Mouse (Mus musculus): ENCODE data around the gene Bloc1s3. TPM values are rescaled to one million over a fixed set of nuclear protein-coding genes. Genes with fewer than 3 reads are reported as not detected.
"Not testable (repeated sequence)": the region's sequence is repeated elsewhere in the genome, so short reads cannot be mapped to it uniquely, and the experiment has no call there.

The Bloc1s3 gene
- total and polyA plus RNA-seq, 3 experiments: 6.1 to 7.5 TPM; not detected in 1

GRCm38 (mm10) chr7:19512353-19512752 lies 4.2 kb upstream of the Bloc1s3 start:
- Histone ChIP-seq H3K9me3 (replicated peaks; ENCODE audit: insufficient read depth, low read length) (no peaks in the 10 kb centered on the region), H3K36me3 (ENCODE audit: control insufficient read depth in 1 of 2, insufficient read depth in 2 of 2, low read length in 2 of 2) (peaks cover 0 to 3% of the 10 kb centered on the region in 2 experiments; a peak in 1 of 4 replicates), H3K79me2 (ENCODE audit: control insufficient read depth, insufficient read depth, low read length, poor library complexity) (peaks cover 16% of the 10 kb centered on the region), H3K4me1 (ENCODE audit: control insufficient read depth in 1 of 2, insufficient read depth in 2 of 2, low read length in 2 of 2) (peaks cover 0 to 6% of the 10 kb centered on the region in 2 experiments; a peak in 2 of 4 replicates), H3K27me3 (ENCODE audit: control insufficient read depth in 1 of 2, insufficient read depth in 2 of 2, low read length in 2 of 2) (no peaks in the 10 kb centered on the region), H3K9ac (ENCODE audit: control insufficient read depth, low read depth, low read length, poor library complexity, severe bottlenecking) (no peak overlapping the region), H3K27ac (ENCODE audit: control insufficient read depth, low read depth, low read length) (no peak overlapping the region), H3K4me3 (ENCODE audit: control insufficient read depth in 1 of 2, insufficient read depth in 1 of 2, low read depth in 2 of 2, low read length in 2 of 2) (no peak overlapping the region)
- TF ChIP-seq ELF1 (IDR thresholded peaks at IDR 0.05; ENCODE audit: low read depth, low read length) (no peak), POLR2AphosphoS5 (IDR thresholded peaks at IDR 0.05; ENCODE audit: borderline replicate concordance, low read depth, low read length) (no peak), ETS1 (IDR thresholded peaks at IDR 0.05; ENCODE audit: low read depth, low read length) (no peak), MEF2A (IDR thresholded peaks at IDR 0.05; ENCODE audit: extremely low read depth, insufficient replicate concordance, low read depth, low read length, poor library complexity, severe bottlenecking) (no peak), ZC3H11A (IDR thresholded peaks at IDR 0.05; ENCODE audit: low read depth, low read length) (no peak), POLR2AphosphoS2 (IDR thresholded peaks at IDR 0.05; ENCODE audit: low read length) (peak; percentile 19; the same call in 1 of the 2 replicates), MXI1 (IDR thresholded peaks at IDR 0.05; ENCODE audit: low read depth, low read length) (no peak)
- peak; percentile 32 for DNase-seq (ENCODE audit: low read depth, low spot score)

DNA sequence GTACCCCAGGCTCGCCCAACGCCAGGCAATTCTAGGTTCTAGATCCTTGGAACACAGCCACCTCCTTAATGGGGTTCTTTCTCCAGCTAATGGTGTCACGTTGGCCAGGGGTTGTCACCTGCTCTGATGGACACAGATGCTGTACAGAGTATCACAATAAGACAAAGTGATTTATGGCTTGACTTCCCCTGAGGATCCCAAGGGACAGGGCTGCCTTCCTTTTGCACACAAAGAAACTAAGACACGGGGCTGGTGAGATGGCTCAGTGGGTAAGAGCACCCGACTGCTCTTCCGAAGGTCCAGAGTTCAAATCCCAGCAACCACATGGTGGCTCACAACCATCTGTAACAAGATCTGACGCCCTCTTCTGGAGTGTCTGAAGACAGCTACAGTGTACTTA lies 3.8 kb upstream of the Bloc1s3 start:
- not testable (repeated sequence) for H3K27me3 ChIP-seq (ENCODE audit: control insufficient read depth in 1 of 2, insufficient read depth in 2 of 2, low read length in 2 of 2); H3K4me3 ChIP-seq (ENCODE audit: control insufficient read depth in 1 of 2, insufficient read depth in 1 of 2, low read depth in 2 of 2, low read length in 2 of 2); H3K36me3 ChIP-seq (ENCODE audit: control insufficient read depth in 1 of 2, insufficient read depth in 2 of 2, low read length in 2 of 2); H3K9me3 ChIP-seq (replicated peaks; ENCODE audit: insufficient read depth, low read length); H3K27ac ChIP-seq (ENCODE audit: control insufficient read depth, low read depth, low read length); H3K9ac ChIP-seq (ENCODE audit: control insufficient read depth, low read depth, low read length, poor library complexity, severe bottlenecking); H3K4me1 ChIP-seq (ENCODE audit: control insufficient read depth in 1 of 2, insufficient read depth in 2 of 2, low read length in 2 of 2); DNase-seq (ENCODE audit: low read depth, low spot score)
- peaks cover 21% of the 10 kb centered on the region for H3K79me2 ChIP-seq (ENCODE audit: control insufficient read depth, insufficient read depth, low read length, poor library complexity)

DNA sequence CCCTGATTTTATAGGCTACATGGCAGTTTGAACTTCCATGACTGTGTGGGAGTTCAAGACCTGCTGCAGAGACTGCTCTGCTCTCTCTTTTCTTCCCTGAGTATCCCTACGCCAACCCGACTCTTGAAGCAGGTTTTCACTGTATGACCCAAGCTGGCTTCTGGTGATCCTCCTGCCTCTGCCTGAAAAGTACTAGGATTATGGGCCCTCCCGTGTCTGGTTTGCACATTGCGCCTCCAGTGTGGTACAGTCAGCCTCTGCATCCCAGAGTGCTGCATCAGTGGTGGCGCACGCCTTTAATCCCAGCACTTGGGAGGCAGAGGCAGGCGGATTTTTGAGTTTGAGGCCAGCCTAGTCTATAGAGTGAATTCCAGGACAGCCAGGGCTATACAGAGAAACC lies 1.6 kb upstream of the Bloc1s3 start:
- H3K27ac ChIP-seq (ENCODE audit: control insufficient read depth, low read depth, low read length): no peak overlapping the region
- H3K9ac ChIP-seq (ENCODE audit: control insufficient read depth, low read depth, low read length, poor library complexity, severe bottlenecking): peak overlapping the region; percentile 11; the same call in 1 of the 2 replicates
- H3K27me3 ChIP-seq (ENCODE audit: control insufficient read depth in 1 of 2, insufficient read depth in 2 of 2, low read length in 2 of 2): no peaks in the 10 kb centered on the region
- H3K4me3 ChIP-seq (ENCODE audit: control insufficient read depth in 1 of 2, insufficient read depth in 1 of 2, low read depth in 2 of 2, low read length in 2 of 2): peak overlapping the region in 1 of 2 experiments; percentile 94; a peak in 2 of 4 replicates
- H3K36me3 ChIP-seq (ENCODE audit: control insufficient read depth in 1 of 2, insufficient read depth in 2 of 2, low read length in 2 of 2): peaks cover 0 to 3% of the 10 kb centered on the region in 2 experiments; a peak in 1 of 4 replicates
- no peaks in the 10 kb centered on the region for H3K9me3 ChIP-seq (replicated peaks; ENCODE audit: insufficient read depth, low read length)
- TF ChIP-seq ETS1 (IDR thresholded peaks at IDR 0.05; ENCODE audit: low read depth, low read length) (no peak), SIN3A (IDR thresholded peaks at IDR 0.05; ENCODE audit: low read length) (no peak), NRF1 (IDR thresholded peaks at IDR 0.05; ENCODE audit: insufficient read depth, low read depth, low read length, poor library complexity, severe bottlenecking) (no peak), GABPA (IDR thresholded peaks at IDR 0.05; ENCODE audit: low read depth, low read length) (no peak), UBTF (IDR thresholded peaks at IDR 0.05; ENCODE audit: borderline replicate concordance, insufficient read depth, low read depth, low read length) (no peak), CTCF (IDR thresholded peaks at IDR 0.05 in 2 of 3, conservative IDR thresholded peaks at IDR 0.05 in 1 of 3; ENCODE audit: control insufficient read depth in 1 of 3, insufficient read depth in 1 of 3, low read depth in 2 of 3, low read length in 3 of 3, poor library complexity in 1 of 3, severe bottlenecking in 1 of 3) (no peak), SMC3 (IDR thresholded peaks at IDR 0.05; ENCODE audit: low read depth, low read length) (no peak), MAX (IDR thresholded peaks at IDR 0.05; ENCODE audit: low read length) (no peak), ZMIZ1 (IDR thresholded peaks at IDR 0.05; ENCODE audit: low read depth, low read length) (no peak)
- peaks cover 0 to 6% of the 10 kb centered on the region in 2 experiments; a peak in 2 of 4 replicates for H3K4me1 ChIP-seq (ENCODE audit: control insufficient read depth in 1 of 2, insufficient read depth in 2 of 2, low read length in 2 of 2)
- DNase-seq (ENCODE audit: low read depth, low spot score): peak; percentile 24
- peaks cover 21% of the 10 kb centered on the region for H3K79me2 ChIP-seq (ENCODE audit: control insufficient read depth, insufficient read depth, low read length, poor library complexity)
